Mouse (Mus musculus): Measurements from ENCODE around the gene Gm17402.

Gene Gm17402

DNA sequence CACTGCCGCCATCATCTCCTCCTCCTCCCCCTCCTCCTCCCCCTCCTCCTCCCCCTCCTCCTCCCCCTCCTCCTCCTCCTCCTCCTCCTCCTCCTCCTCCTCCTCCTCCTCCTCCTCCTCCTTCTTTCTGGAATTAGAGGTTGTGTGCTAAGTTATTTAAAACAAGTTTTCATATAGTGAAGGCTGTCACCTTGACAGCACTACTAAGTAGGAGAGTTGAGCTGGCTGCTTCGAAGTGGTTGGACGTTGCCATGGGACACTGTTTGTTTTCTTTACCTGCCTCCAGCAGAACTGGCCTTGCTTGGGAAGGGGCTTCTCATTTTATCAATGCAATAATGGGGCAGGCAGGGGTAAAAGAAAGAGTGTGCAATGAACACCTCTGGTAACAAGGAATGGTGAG, at the start of gene Gm17402:
Gm17402 (minus strand) TSS at position 101 of the 400 bp plus-strand sequence.
- H3K36me3 ChIP-seq (ENCODE audit: insufficient read depth, low read length) = no peaks in the 10 kb centered on the region
- H3K4me3 ChIP-seq (replicated peaks; ENCODE audit: low read length) = peak within 1 kb of the TSS; percentile 78
- H3K4me1 ChIP-seq (replicated peaks; ENCODE audit: low read depth, low read length) = peaks cover 7% of the 10 kb centered on the region; the same call in 1 of the 2 replicates
- 0 out of 2 replicates have a peak, but pooled peaks cover 3% of the 10 kb centered on the region for H3K9me3 ChIP-seq (ENCODE audit: low read length)
- H3K27me3 ChIP-seq (ENCODE audit: insufficient read depth, low read length) = peaks cover 35% of the 10 kb centered on the region
- TF ChIP-seq CTCF (conservative IDR thresholded peaks at IDR 0.05; ENCODE audit: low read length) (no peak), POU5F1 (IDR thresholded peaks at IDR 0.05; ENCODE audit: borderline replicate concordance, low read length) (no peak), NANOG (IDR thresholded peaks at IDR 0.05; ENCODE audit: borderline replicate concordance, low read length) (no peak)

DNA sequence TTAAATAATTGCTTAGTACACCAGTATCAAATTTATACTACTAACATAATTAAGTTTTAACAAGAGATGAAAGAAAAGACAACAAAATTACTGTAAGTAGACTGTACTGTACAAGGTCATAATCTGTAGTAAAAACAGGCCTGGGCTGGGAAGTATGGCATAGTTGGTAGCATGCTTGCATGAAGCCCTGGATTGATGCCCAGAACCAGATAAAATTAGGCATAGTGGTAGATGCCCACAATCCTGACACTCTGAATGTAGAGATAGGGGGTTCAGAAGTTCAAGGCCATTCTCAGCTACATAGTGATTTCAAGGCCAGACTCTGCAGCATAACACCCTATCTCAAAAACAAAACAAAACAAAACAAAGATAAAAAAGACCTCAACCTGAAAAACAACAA, 3.3 kb upstream of the Gm17402 start:
- Histone ChIP-seq H3K4me1 (replicated peaks; ENCODE audit: low read depth, low read length) (peaks cover 7% of the 10 kb centered on the region; the same call in 1 of the 2 replicates), H3K9me3 (ENCODE audit: low read length) (0 out of 2 replicates have a peak, but pooled peaks cover 3% of the 10 kb centered on the region), H3K27me3 (ENCODE audit: insufficient read depth, low read length) (peaks cover 16% of the 10 kb centered on the region), H3K4me3 (replicated peaks; ENCODE audit: low read length) (no peak overlapping the region), H3K36me3 (ENCODE audit: insufficient read depth, low read length) (no peaks in the 10 kb centered on the region)
- TF ChIP-seq NANOG (IDR thresholded peaks at IDR 0.05; ENCODE audit: borderline replicate concordance, low read length) (no peak), POU5F1 (IDR thresholded peaks at IDR 0.05; ENCODE audit: borderline replicate concordance, low read length) (no peak), CTCF (conservative IDR thresholded peaks at IDR 0.05; ENCODE audit: low read length) (no peak)

DNA sequence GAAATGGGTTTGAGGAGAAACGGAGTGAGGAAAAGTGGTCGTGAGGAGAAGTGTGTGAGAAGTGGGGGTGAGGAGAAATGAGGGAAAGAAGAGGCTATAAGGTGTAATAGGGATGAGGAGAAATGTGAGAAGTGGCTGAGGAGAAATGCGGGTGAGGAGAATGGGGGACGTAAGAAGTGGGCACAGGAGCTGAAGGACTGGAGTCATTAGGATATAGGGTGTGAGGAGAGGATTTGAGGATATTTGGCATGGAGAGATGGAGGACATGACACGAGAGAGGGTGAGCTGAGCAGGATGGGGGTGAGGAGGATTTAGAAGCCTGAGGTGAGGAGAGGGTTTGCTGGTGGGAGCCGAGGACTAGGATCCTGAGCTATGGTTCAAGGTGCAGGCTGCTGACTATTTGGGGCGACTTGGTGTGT, 594 bp downstream of the Gm17402 start:
- 0 out of 2 replicates have a peak, but pooled peaks cover 3% of the 10 kb centered on the region for H3K9me3 ChIP-seq (ENCODE audit: low read length)
- H3K4me3 ChIP-seq (replicated peaks; ENCODE audit: low read length) = peak overlapping the region; percentile 78
- no peaks in the 10 kb centered on the region for H3K36me3 ChIP-seq (ENCODE audit: insufficient read depth, low read length)
- peaks cover 7% of the 10 kb centered on the region; the same call in 1 of the 2 replicates for H3K4me1 ChIP-seq (replicated peaks; ENCODE audit: low read depth, low read length)
- TF ChIP-seq POU5F1 (IDR thresholded peaks at IDR 0.05; ENCODE audit: borderline replicate concordance, low read length) (no peak), NANOG (IDR thresholded peaks at IDR 0.05; ENCODE audit: borderline replicate concordance, low read length) (no peak), CTCF (conservative IDR thresholded peaks at IDR 0.05; ENCODE audit: low read length) (no peak)
- H3K27me3 ChIP-seq (ENCODE audit: insufficient read depth, low read length) = peaks cover 35% of the 10 kb centered on the region

DNA sequence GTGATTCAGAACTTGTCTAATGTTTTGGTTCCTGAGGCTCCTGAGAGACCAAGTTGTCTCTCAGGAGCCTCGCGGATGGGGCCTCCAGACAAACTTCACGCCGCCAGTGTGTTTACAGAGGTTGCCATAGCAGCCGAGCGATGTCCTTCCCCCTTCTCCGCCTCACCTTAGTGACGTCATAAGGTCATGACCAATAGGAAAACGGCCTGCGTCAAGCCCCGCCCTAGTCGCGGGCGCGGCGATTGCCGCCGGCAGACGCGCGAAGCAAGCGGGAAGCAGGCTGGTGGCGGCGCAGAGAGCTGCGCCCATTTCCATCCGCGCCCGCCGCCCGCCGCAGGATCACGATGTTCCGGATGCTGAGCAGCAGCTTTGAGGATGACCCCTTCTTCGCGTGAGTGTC, 1.1 kb downstream of the Gm17402 start, which contains the start of gene Mlf1:
Mlf1 (plus strand) TSS at position 226 of the 400 bp plus-strand sequence.
- peak within 1 kb of the TSS; percentile 78 for H3K4me3 ChIP-seq (replicated peaks; ENCODE audit: low read length)
- H3K4me1 ChIP-seq (replicated peaks; ENCODE audit: low read depth, low read length) = peaks cover 7% of the 10 kb centered on the region; the same call in 1 of the 2 replicates
- 0 out of 2 replicates have a peak, but pooled peaks cover 3% of the 10 kb centered on the region for H3K9me3 ChIP-seq (ENCODE audit: low read length)
- H3K27me3 ChIP-seq (ENCODE audit: insufficient read depth, low read length) = peaks cover 35% of the 10 kb centered on the region
- TF ChIP-seq CTCF (conservative IDR thresholded peaks at IDR 0.05; ENCODE audit: low read length) = no peak
- no peak for TF ChIP-seq NANOG (IDR thresholded peaks at IDR 0.05; ENCODE audit: borderline replicate concordance, low read length)
- TF ChIP-seq POU5F1 (IDR thresholded peaks at IDR 0.05; ENCODE audit: borderline replicate concordance, low read length) = no peak
- no peaks in the 10 kb centered on the region for H3K36me3 ChIP-seq (ENCODE audit: insufficient read depth, low read length)

DNA sequence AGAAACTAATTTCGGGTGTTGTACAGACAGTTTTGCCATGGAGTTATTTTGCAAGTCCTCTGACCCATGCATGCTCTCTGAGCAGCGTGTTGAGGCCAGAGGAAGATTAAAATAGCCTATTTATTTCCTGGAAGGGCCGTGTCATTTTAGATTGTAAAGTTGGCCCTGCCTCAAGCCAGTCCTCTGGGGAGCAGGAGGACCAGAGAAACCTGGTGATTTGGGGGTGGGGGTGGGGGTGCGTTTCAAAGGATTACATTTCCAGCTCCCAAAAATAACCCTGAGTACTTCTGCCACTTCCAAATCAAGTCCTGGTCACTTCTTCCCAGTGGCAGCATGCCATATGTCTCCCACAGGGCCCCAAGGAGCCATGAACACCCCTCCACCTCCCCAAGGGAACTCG, 2.2 kb downstream of the Gm17402 start:
- TF ChIP-seq NANOG (IDR thresholded peaks at IDR 0.05; ENCODE audit: borderline replicate concordance, low read length) = no peak
- Histone ChIP-seq H3K4me3 (replicated peaks; ENCODE audit: low read length) (no peak overlapping the region), H3K27me3 (ENCODE audit: insufficient read depth, low read length) (peaks cover 35% of the 10 kb centered on the region), H3K9me3 (ENCODE audit: low read length) (0 out of 2 replicates have a peak, but pooled peaks cover 3% of the 10 kb centered on the region), H3K4me1 (replicated peaks; ENCODE audit: low read depth, low read length) (peaks cover 7% of the 10 kb centered on the region; the same call in 1 of the 2 replicates), H3K36me3 (ENCODE audit: insufficient read depth, low read length) (no peaks in the 10 kb centered on the region)

DNA sequence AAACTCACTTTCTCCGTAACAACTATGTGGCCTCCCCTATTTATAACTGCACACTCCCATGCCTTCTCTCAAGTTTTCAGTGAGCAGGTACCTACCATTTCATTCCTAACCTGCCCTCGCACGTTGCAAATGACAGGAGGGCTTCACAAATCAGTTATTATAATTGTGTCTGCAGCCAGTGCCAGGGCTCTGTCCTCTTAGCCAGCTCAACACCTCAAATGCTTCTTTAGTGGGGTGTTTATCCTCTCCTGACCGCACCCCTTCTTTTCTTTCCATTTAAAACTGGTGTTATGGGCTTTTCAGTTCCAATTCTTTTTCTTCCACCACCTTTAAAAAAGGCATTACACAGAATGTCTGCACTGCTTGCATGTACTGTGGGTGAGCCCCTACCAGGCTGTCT, 2.8 kb downstream of the Gm17402 start:
- TF ChIP-seq POU5F1 (IDR thresholded peaks at IDR 0.05; ENCODE audit: borderline replicate concordance, low read length) (no peak), NANOG (IDR thresholded peaks at IDR 0.05; ENCODE audit: borderline replicate concordance, low read length) (no peak), CTCF (conservative IDR thresholded peaks at IDR 0.05; ENCODE audit: low read length) (no peak)
- H3K9me3 ChIP-seq (ENCODE audit: low read length) = 0 out of 2 replicates have a peak, but pooled peaks cover 3% of the 10 kb centered on the region
- no peaks in the 10 kb centered on the region for H3K36me3 ChIP-seq (ENCODE audit: insufficient read depth, low read length)
- H3K4me3 ChIP-seq (replicated peaks; ENCODE audit: low read length) = no peak overlapping the region
- peaks cover 7% of the 10 kb centered on the region; the same call in 1 of the 2 replicates for H3K4me1 ChIP-seq (replicated peaks; ENCODE audit: low read depth, low read length)
- H3K27me3 ChIP-seq (ENCODE audit: insufficient read depth, low read length) = peaks cover 35% of the 10 kb centered on the region

DNA sequence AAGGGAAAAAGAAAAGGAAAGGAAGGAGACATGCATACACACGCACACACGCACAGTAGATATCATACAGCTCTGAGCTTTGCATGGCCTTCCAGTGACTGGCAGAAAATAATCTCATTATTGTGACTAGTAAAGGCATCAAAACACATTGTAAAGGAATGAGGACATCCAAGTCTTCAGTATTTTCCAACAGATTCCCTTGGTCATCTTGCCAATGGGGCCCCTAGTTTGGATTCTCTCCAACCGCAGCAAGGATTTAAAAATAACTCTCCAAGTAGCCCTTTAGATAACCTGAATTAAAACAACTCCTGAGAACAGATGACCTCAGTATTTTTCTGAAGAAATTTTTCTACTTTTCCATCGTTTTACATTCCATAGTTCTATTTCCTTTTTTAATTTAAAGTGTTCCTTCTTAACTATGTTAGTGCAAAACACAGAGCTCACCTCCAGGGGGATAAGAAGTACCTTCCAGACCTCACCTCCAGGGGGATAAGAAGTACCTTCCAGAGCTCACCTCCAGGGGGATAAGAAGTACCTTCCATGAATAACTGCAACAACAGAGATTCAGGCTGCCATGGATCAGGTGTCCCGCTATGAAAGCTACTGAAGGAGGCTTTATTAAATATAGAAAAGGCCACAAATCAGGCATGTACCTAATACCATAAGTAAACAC, 5.4 kb downstream of the Gm17402 start:
- peak; percentile 49 for TF ChIP-seq CTCF (conservative IDR thresholded peaks at IDR 0.05; ENCODE audit: low read length)
- no peak for TF ChIP-seq POU5F1 (IDR thresholded peaks at IDR 0.05; ENCODE audit: borderline replicate concordance, low read length)
- Histone ChIP-seq H3K27me3 (ENCODE audit: insufficient read depth, low read length) (peaks cover 26% of the 10 kb centered on the region), H3K36me3 (ENCODE audit: insufficient read depth, low read length) (no peaks in the 10 kb centered on the region), H3K9me3 (ENCODE audit: low read length) (0 out of 2 replicates have a peak, but pooled peaks cover 2% of the 10 kb centered on the region), H3K4me3 (replicated peaks; ENCODE audit: low read length) (no peak overlapping the region), H3K4me1 (replicated peaks; ENCODE audit: low read depth, low read length) (peaks cover 5% of the 10 kb centered on the region; the same call in 1 of the 2 replicates)

DNA sequence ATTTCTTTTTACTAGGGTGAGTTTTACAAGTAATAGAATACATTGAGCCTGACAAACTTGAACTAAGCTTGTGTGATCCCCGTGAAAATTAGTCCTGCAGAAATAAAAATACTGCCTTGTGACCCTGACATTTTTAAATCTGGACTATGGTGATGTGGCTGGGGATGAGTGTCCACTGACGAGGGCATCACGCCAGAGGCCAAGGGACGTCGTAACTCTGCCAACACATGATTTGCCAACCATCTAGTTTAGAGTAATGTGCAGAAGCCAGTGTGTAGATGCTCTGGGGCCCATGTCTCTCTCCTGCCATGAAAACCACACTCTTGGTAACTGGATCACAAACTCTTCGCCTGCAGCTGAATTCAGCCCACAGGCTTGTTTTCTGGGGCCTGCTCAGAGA, 7.5 kb downstream of the Gm17402 start:
- no peak for TF ChIP-seq POU5F1 (IDR thresholded peaks at IDR 0.05; ENCODE audit: borderline replicate concordance, low read length)
- no peak for TF ChIP-seq NANOG (IDR thresholded peaks at IDR 0.05; ENCODE audit: borderline replicate concordance, low read length)
- no peak for TF ChIP-seq CTCF (conservative IDR thresholded peaks at IDR 0.05; ENCODE audit: low read length)
- H3K36me3 ChIP-seq (ENCODE audit: insufficient read depth, low read length) = no peaks in the 10 kb centered on the region
- H3K9me3 ChIP-seq (ENCODE audit: low read length) = no peaks in the 10 kb centered on the region
- peaks cover 12% of the 10 kb centered on the region for H3K27me3 ChIP-seq (ENCODE audit: insufficient read depth, low read length)
- no peaks in the 10 kb centered on the region for H3K4me1 ChIP-seq (replicated peaks; ENCODE audit: low read depth, low read length)
- H3K4me3 ChIP-seq (replicated peaks; ENCODE audit: low read length) = no peak overlapping the region

Measured in E14TG2a.4 (cell line).